Mouse (Mus musculus): ENCODE measurements around the gene Cbx5. TPM values are rescaled to one million over a fixed set of nuclear protein-coding genes. Genes with fewer than 3 reads are reported as not detected.
"Not testable (repeated sequence)": the region's sequence is repeated elsewhere in the genome, so short reads cannot be mapped to it uniquely, and the experiment has no call there.

Cbx5 gene
- polyA plus RNA-seq, 1 experiment from 2014 or later = 221 TPM

DNA sequence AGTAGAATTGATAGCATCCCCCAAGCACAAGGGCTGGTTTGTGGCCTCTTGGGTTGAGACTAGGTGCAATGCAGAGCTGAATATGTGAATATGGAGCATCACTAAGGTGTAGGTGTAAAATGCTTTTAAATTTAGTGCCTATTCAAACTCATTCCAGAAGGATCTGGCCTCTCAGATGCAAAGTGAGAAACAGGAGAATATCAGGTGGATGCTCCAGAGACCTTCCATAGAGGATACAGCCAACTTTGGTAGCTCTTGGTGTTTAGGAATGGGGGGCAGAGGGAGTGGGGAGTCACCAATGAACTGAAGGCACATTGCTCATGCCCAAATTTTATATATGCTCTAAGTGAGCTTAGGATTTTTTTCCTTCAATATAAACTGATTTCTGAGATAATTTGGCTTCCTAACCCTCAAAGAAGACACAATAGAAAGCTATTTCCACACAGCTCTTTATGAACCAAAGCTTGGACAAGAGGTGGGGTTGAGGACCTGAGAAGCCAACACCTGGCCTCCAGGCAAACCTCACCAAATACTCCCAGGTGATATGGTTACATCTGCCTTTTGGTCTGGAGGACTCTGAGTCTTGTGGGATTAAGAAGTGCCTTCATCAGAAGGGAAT lies 8.3 kb upstream of the Cbx5 start:
- Histone ChIP-seq H3K9me3 (ENCODE audit: control insufficient read depth, low read length) (no peaks in the 10 kb centered on the region), H3K36me3 (ENCODE audit: control insufficient read depth, insufficient read depth, low read length) (peaks cover 38% of the 10 kb centered on the region), H3K4me1 (replicated peaks; ENCODE audit: control insufficient read depth, insufficient read depth, low read length) (peaks cover 9% of the 10 kb centered on the region; the same call in 1 of the 2 replicates), H3K27ac (ENCODE audit: low read depth, low read length) (no peak overlapping the region), H3K4me3 (ENCODE audit: low read depth, low read length) (no peak overlapping the region), H3K4me2 (ENCODE audit: low read depth, low read length, severe bottlenecking) (no peak overlapping the region), H3K27me3 (ENCODE audit: control insufficient read depth, insufficient read depth, low read length) (no peaks in the 10 kb centered on the region), H3K9ac (ENCODE audit: low read length) (no peak overlapping the region)
- ATAC-seq (replicated peaks; ENCODE audit: low FRiP score) (no peak), DNase-seq (ENCODE audit: low spot score) (peak; percentile 48)

DNA sequence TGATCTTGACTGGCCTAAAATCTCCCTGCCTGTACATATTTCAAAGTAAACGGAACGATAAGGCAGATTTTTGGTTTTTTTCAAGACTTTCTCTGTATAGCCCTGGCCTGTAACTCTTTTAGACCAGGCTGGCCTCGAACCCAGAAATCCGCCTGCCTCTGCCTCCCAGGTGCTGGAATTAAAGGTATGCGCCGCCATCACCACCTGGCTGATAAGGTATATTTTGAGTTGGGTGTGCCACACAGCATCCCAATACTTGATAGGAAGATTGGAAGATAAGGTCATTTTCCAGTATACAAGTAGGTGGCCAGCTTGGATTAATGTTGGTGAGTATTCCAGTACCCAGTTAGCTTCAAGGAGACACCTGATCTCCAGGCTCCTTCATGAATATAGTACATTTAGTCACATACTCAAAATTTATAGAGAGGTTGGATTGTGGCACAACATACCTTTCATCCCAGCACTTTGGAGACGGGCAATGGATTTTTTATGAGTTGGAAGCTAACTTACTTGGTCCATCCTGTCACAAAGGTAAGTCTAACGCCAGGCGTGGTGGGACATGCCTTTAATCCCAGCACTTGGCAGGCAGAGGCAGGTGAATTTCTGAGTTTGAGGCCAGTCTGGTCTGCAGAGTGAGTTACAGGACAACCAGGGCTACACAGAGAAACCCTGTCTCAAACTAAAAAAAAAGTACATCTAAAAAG lies 7.6 kb upstream of the Cbx5 start:
- ATAC-seq (replicated peaks; ENCODE audit: low FRiP score) (no peak), DNase-seq (ENCODE audit: low spot score) (no peak)
- WGBS = 90% methylated on average over 9 of the region's 9 CpGs
- Histone ChIP-seq H3K4me1 (replicated peaks; ENCODE audit: control insufficient read depth, insufficient read depth, low read length) (peaks cover 14% of the 10 kb centered on the region; the same call in 1 of the 2 replicates), H3K4me2 (ENCODE audit: low read depth, low read length, severe bottlenecking) (no peak overlapping the region), H3K27me3 (ENCODE audit: control insufficient read depth, insufficient read depth, low read length) (no peaks in the 10 kb centered on the region), H3K27ac (ENCODE audit: low read depth, low read length) (no peak overlapping the region), H3K36me3 (ENCODE audit: control insufficient read depth, insufficient read depth, low read length) (peaks cover 44% of the 10 kb centered on the region), H3K9me3 (ENCODE audit: control insufficient read depth, low read length) (no peaks in the 10 kb centered on the region), H3K9ac (ENCODE audit: low read length) (no peak overlapping the region), H3K4me3 (ENCODE audit: low read depth, low read length) (no peak overlapping the region)

DNA sequence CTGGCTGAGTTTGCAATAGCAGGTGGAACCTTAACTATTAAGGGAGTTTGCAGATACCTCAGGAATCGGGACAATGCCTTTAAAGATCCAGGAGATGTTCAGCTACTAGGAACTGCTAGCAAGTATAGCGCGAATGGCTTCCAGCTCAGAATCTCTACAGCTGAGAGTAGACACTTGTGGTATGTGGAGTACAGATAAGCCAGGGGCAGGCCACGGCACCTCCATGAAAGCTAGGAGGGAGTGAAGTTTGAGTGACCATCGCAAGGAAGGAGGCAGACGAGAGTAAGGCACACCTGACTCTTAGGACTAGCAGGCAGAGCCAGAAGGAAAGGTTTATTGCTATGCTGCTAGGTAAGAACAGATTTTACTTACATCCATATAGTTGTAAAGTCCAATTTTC lies 6.0 kb upstream of the Cbx5 start:
- Histone ChIP-seq H3K27ac (ENCODE audit: low read depth, low read length) (no peak overlapping the region), H3K9ac (ENCODE audit: low read length) (no peak overlapping the region), H3K9me3 (ENCODE audit: control insufficient read depth, low read length) (no peaks in the 10 kb centered on the region), H3K36me3 (ENCODE audit: control insufficient read depth, insufficient read depth, low read length) (peaks cover 46% of the 10 kb centered on the region), H3K4me1 (replicated peaks; ENCODE audit: control insufficient read depth, insufficient read depth, low read length) (peaks cover 14% of the 10 kb centered on the region; the same call in 1 of the 2 replicates), H3K4me3 (ENCODE audit: low read depth, low read length) (no peak overlapping the region), H3K27me3 (ENCODE audit: control insufficient read depth, insufficient read depth, low read length) (no peaks in the 10 kb centered on the region), H3K4me2 (ENCODE audit: low read depth, low read length, severe bottlenecking) (no peak overlapping the region)
- DNase-seq (ENCODE audit: low spot score) (peak; percentile 53), ATAC-seq (replicated peaks; ENCODE audit: low FRiP score) (no peak)
- 80% methylated on average over 6 of the region's 6 CpGs for WGBS

DNA sequence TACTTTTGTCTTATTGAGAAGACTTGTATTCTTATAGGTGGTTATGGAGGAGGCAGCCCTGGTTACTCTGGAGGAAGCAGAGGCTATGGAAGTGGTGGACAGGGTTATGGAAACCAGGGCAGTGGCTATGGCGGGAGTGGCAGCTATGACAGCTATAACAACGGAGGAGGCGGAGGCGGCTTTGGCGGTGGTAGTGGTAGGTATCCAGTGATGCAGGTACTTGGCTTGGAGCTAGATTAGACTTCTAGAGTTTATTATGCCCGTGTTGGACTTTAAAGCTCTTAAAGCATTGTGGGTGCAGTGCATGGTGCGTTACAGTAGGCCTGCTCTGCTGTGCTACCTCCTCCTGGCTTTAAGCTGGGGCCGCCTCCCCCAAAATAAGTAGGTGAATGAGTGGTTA lies 3.3 kb upstream of the Cbx5 start:
- Histone ChIP-seq H3K9me3 (ENCODE audit: control insufficient read depth, low read length) (no peaks in the 10 kb centered on the region), H3K4me2 (ENCODE audit: low read depth, low read length, severe bottlenecking) (peak overlapping the region; percentile 73), H3K36me3 (ENCODE audit: control insufficient read depth, insufficient read depth, low read length) (peaks cover 38% of the 10 kb centered on the region), H3K27ac (ENCODE audit: low read depth, low read length) (no peak overlapping the region), H3K4me3 (ENCODE audit: low read depth, low read length) (peak overlapping the region; percentile 78), H3K9ac (ENCODE audit: low read length) (peak overlapping the region; percentile 43; the same call in 1 of the 2 replicates), H3K4me1 (replicated peaks; ENCODE audit: control insufficient read depth, insufficient read depth, low read length) (peaks cover 12% of the 10 kb centered on the region; the same call in 1 of the 2 replicates), H3K27me3 (ENCODE audit: control insufficient read depth, insufficient read depth, low read length) (no peaks in the 10 kb centered on the region)
- WGBS = 75% methylated on average over 8 of the region's 8 CpGs
- DNase-seq (ENCODE audit: low spot score) = no peak
- no peak for ATAC-seq (replicated peaks; ENCODE audit: low FRiP score)

DNA sequence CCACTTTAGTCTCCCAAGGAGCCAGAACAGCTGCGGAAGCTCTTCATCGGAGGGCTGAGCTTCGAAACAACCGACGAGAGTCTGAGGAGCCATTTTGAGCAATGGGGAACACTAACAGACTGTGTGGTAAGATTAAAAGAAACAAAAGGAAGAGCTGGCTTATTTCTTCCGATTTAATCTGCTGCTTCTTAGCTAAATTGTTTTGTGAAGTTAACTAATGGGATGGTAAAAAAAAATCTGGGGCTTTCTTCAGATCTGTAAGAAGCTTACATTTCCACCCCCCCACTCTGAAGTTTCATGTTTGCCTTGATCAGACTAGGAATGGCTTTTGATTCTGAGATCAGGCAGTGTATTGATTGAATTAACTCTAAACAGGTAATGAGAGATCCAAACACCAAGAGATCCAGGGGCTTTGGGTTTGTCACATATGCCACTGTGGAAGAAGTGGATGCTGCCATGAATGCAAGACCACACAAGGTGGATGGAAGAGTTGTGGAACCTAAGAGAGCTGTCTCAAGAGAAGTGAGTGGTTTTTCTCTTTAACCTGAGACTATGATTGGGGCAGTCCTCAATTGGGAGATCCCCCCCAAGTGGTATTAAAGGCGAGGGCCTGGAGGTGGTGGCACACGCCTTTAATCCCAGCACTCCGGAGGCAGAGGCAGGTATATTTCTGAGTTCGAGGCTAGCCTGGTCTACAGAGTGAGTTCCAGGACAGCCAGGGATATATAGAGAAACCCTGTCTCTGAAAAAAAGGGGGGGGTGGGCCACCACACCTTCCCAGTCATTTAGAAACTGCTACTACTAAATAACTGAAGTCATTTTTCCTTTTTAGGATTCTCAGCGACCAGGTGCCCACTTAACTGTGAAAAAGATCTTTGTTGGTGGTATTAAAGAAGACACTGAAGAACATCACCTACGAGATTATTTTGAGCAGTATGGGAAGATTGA lies 1.7 kb upstream of the Cbx5 start:
- WGBS = 8% methylated on average over 11 of the region's 12 CpGs
- H3K27ac ChIP-seq (ENCODE audit: low read depth, low read length) = peak overlapping the region; percentile 96
- H3K4me3 ChIP-seq (ENCODE audit: low read depth, low read length) = peak overlapping the region; percentile 78
- not testable (repeated sequence) for DNase-seq (ENCODE audit: low spot score); ATAC-seq (replicated peaks; ENCODE audit: low FRiP score); H3K9me3 ChIP-seq (ENCODE audit: control insufficient read depth, low read length); H3K27me3 ChIP-seq (ENCODE audit: control insufficient read depth, insufficient read depth, low read length)
- peak overlapping the region; percentile 73 for H3K4me2 ChIP-seq (ENCODE audit: low read depth, low read length, severe bottlenecking)
- H3K36me3 ChIP-seq (ENCODE audit: control insufficient read depth, insufficient read depth, low read length) = peaks cover 24% of the 10 kb centered on the region; the same call in 1 of the 2 replicates
- H3K4me1 ChIP-seq (replicated peaks; ENCODE audit: control insufficient read depth, insufficient read depth, low read length) = peaks cover 12% of the 10 kb centered on the region; the same call in 1 of the 2 replicates
- H3K9ac ChIP-seq (ENCODE audit: low read length) = peak overlapping the region; percentile 95

DNA sequence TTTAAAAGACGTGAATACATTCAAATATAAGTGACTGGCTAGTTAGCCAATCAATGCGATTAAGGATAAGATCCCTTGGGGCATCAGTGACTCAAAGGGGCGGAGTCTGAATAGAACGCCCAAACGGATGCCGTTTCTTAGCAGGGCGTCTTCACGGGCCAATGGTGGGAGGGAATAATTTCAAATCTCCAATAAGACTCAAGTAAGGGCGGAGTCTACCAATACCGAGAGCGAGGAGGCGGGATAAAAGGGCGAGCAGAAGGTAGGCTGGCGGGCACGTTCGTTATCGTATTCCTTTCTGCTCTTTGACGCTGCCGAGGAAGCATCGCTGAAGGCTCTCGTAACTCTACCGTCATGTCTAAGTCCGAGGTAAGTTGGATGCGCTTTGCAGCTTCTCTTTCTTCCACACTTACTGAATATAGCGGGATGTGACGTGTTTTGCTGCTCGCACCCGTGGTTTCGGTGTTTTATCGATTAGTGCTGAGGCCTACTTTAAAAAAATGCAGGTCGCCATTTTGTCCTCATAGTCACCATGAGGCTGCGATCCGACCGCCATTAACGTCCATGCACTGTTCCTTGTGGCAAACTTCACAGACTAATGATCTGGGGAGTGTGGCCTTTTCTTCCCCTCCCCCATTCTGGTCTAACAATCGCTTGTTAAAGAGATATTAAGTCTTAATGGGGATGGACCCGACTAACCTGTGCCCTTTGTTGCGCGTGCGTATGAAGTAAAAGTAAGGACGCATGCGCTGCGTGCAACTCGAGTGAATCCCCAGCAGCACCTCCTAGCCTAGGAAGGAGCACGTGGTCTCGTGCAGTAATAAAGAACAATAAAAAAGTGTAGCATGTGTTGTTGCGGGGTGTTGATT lies 778 bp upstream of the Cbx5 start, which contains the start of gene Hnrnpa1:
TSS of gene Hnrnpa1 (plus strand) at position 273 of the 869 bp plus-strand sequence.
- Histone ChIP-seq H3K27me3 (ENCODE audit: control insufficient read depth, insufficient read depth, low read length) (no peaks in the 10 kb centered on the region), H3K27ac (ENCODE audit: low read depth, low read length) (peak within 1 kb of the TSS; percentile 96), H3K36me3 (ENCODE audit: control insufficient read depth, insufficient read depth, low read length) (peaks cover 22% of the 10 kb centered on the region; the same call in 1 of the 2 replicates), H3K9me3 (ENCODE audit: control insufficient read depth, low read length) (no peaks in the 10 kb centered on the region), H3K4me2 (ENCODE audit: low read depth, low read length, severe bottlenecking) (peak within 1 kb of the TSS; percentile 73), H3K4me1 (replicated peaks; ENCODE audit: control insufficient read depth, insufficient read depth, low read length) (peaks cover 12% of the 10 kb centered on the region; the same call in 1 of the 2 replicates), H3K4me3 (ENCODE audit: low read depth, low read length) (peak within 1 kb of the TSS; percentile 78), H3K9ac (ENCODE audit: low read length) (peak within 1 kb of the TSS; percentile 95)
- ATAC-seq (replicated peaks; ENCODE audit: low FRiP score) (peak; percentile 91), DNase-seq (ENCODE audit: low spot score) (peak; percentile 91)
- under 1% methylated on average over 47 of the region's 47 CpGs for WGBS

DNA sequence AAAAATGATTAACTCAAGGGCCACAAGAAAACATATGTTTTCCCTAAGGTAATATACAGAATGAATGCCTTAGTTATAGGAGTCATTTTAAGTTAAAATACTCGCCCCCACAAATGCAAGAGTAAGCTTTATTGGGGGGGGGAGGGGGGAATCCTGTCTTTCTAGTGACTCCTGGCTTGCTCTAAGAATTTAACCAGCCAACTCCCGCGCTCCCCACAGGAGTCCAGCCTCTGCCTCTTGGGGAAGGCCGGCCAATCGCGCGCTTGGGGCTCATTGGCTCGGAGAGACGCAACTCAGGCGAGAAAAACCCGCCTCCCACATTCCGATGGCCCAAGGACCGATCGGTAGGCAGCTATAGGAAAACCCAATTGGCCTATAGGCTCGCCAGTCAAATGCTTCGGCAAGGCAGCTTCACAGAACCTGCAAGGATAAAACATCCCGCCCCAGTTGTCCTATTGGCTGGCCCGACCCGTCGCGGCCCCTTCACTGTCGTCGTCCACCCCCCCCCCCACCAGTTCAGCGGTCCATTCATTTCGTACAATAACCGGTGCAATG lies 409 bp downstream of the Cbx5 start:
- peak; percentile 90 for ATAC-seq (replicated peaks; ENCODE audit: low FRiP score)
- Histone ChIP-seq H3K4me1 (replicated peaks; ENCODE audit: control insufficient read depth, insufficient read depth, low read length) (peaks cover 11% of the 10 kb centered on the region; the same call in 1 of the 2 replicates), H3K27ac (ENCODE audit: low read depth, low read length) (peak overlapping the region; percentile 96), H3K9me3 (ENCODE audit: control insufficient read depth, low read length) (no peaks in the 10 kb centered on the region), H3K4me2 (ENCODE audit: low read depth, low read length, severe bottlenecking) (peak overlapping the region; percentile 58), H3K36me3 (ENCODE audit: control insufficient read depth, insufficient read depth, low read length) (peaks cover 23% of the 10 kb centered on the region; the same call in 1 of the 2 replicates), H3K27me3 (ENCODE audit: control insufficient read depth, insufficient read depth, low read length) (no peaks in the 10 kb centered on the region), H3K9ac (ENCODE audit: low read length) (peak overlapping the region; percentile 95), H3K4me3 (ENCODE audit: low read depth, low read length) (peak overlapping the region; percentile 78)
- under 1% methylated on average over 26 of the region's 26 CpGs for WGBS
- DNase-seq (ENCODE audit: low spot score) = peak; percentile 96
